Mouse (Mus musculus): ENCODE measurements around the gene B3gnt6.

Gene B3gnt6

DNA sequence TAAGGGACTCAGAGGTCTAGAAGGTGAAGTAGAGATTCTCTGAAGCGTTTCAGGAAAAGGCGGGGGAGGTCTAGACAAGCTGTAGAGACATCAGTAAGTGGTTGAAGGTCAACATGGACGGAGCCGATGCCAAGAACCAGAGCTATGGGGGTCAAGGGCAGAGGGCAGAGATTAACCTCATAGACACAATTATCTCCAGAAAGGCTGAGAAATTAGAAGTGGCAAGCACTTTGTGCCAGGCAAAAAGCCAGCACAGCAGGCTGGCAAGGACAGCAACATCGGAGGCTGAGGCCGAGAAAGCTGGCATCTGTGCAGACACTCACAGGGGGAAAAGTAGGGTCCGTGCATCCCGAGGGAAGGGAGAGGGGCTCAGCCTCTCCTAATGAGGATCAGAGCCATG is 51.5 kb downstream of the B3gnt6 start:
- DNase-seq = no peak

DNA sequence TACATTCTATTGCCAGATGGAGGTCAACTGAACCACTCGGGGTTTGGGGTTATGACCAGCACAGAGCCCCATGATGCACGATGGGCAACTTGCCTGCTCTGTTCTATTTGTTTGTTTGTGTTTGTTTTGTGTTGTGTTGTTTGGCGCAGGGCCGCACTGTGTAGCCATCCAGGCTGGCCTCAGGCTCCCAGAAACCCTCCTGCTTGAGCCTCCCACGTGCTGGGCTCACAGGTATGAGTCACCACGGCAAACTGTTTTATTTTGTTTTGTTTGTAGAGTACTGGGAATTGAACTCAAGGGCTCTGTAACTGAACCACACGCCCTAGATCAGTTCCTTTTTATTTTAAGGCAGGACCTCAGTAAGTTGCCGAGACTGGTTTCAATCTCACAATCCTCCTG is 52.8 kb downstream of the B3gnt6 start:
- no peak for DNase-seq

DNA sequence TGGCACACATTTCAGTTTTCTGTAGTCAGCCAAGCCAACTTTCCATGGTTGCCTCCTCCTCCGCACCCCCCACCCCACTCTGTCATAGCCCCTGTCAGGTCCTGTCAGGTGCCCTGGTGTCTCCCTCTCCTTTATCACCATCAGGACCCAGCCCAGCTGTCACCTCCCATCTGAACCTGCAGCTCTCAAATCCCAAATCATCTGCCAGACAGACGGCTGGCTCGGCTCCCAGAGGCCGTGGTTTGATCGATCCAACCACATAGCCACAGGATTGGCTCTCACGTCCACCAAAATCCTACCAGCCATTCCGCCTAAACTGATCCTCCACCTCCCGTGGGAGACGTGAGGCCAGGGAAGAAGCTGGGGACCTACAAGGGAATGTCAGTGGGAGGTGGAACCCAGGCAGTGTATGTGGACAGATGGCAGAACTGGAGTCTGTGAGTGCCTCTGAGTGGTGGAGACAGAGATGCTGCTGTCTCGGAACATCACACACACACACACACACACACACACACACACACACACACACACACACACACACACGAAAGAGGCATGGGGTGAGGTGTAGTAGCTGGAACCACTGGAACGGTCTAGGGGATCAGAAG is 53.3 kb downstream of the B3gnt6 start:
- DNase-seq = no peak

DNA sequence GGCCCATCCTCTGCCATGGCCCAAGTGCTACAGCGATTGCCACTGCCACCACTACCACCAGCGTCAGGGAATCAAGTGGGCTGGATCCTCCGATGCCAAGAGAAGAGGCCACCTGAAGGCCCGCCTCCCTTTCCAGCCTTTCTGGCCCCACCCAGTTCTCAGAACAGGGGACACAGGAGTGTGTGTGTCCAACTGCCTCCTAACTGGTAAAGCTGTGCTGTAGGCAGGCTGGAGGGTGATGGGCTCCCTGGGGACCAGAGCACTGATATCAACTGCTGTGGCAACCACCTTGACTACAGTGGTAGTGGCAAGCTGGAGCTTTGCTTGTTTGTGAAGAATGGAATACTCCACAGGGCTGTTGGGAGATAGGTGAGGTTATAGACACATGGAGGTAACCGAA is 53.9 kb downstream of the B3gnt6 start, which contains the start of gene Omp:
Gene Omp, minus strand, starts transcription at position 101 of the 400 bp plus-strand sequence.
- DNase-seq = no peak

DNA sequence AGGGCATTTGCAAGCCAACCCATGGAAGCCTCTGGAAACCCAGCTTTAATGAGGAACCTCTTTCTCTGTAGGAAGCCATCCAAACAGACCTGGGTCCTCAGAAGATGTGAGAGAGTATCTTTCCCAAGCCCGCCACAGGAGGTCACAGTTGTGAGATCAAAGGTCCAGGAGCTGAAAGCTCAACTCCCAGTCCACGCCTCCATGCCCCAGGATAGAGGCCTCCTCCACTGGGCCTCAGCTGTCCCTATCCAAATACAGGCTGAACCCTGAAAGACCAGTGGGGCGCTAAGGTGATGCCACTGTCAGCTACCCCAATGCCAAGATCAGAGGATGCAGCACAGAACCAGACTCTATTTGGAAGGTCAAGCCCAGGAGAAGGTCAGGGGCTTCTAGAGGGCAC is 56.6 kb downstream of the B3gnt6 start:
- DNase-seq = no peak

Data from cerebellum, adult 11-12 months (tissue).